Mouse (Mus musculus) brain, adult 2 months (tissue): ENCODE measurements around the gene Atxn2.
"Not testable (repeated sequence)": the region's sequence is repeated elsewhere in the genome, so short reads cannot be mapped to it uniquely, and the experiment has no call there.

Experiments used
- DNase-seq: peaks from one replicate; pipeline ENCODE4 v3.0.0; 2011; ENCODE audit warnings: low read depth, low spot score

The Atxn2 gene

GRCm38 (mm10) chr5:121710851-121711173, 325 bp upstream of the Atxn2 start:
- DNase-seq, result no peak

GRCm38 (mm10) chr5:121711928-121712231, 743 bp downstream of the Atxn2 start:
- no peak for DNase-seq

DNA sequence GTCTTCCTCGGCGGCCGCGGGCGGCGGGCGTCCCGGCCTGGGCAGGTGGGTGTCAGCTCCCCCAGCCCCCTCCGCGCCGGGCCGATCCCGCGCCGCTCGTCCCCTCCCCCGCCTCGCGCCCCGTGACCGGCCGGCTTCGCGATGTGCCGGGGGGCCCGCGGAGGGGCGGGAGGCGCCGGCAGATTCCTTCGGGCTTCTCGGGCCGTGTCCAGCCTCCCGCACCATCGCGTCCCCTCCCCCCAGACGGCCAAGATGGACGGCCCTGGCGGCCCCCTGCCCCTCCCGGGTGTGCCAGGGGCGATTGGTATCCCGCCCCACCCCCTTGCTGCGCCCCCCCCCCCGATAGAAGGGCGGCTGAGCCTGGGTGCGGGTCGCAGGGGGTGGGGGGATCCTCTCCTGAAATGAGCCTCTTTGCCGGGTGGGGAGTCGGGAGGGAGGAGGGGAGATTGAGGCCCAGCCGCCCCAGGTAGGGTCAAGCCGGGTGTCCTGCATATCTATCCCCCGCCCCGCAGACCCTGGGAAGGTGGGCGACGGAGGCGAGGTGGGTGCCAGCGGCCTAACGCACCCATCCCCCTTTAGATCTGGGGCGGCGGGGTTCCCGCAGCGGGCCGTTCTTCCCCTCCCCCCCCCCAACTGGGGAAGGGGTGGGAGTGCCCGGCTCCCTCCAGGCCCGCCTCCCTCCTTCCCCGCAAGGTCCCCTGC, 1.2 kb downstream of the Atxn2 start:
- DNase-seq, result peak; percentile 44

DNA sequence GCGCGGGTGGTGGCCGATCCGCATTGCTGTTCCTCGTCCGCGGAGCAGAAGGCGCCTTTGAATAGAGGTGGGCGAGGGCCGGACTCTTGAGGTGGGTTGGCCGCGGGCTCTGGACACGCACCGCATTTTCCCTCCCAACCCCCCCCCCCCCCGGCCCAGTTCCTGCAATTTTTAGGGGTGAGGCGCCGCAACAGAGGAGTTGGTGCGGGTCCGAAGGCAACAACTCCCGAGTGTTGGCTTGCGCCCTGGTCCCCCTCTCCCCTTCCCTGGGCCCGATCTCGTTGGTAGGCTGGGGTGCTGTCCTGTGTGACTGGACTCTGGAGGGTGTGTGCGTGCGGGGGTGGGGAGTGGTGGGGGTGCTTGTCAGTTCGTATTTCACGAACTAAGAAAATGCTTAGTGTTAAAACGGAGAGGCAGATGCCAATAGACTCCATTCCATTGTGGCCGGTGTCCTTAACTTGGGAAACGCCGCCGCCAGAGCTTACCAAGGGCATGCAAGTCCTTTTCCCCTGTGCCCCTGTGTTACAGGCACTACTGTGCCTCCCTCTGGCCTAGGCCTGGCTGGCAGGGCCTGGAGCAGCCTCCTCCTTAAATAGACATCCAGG, 1.9 kb downstream of the Atxn2 start:
- peak; percentile 71 for DNase-seq

DNA sequence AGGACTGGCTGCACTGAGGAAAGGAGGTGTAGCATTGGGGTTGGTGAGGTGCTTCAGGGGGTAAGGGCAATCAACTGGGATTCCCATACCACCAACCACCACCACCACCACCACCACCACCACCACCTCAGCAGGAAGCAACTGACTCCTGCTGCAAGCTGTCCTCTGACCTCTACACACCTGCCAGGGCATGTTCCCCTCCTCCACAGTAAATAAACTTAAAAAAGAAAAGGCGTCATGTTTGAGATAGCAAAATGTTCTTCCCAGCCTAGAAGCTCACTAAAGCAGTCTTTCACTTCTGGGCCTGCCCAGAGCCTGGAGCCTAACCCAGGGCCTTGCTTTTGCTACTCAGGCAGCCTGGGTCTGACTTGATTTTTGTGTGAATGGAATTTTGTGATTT, 3.2 kb downstream of the Atxn2 start:
- no peak for DNase-seq

DNA sequence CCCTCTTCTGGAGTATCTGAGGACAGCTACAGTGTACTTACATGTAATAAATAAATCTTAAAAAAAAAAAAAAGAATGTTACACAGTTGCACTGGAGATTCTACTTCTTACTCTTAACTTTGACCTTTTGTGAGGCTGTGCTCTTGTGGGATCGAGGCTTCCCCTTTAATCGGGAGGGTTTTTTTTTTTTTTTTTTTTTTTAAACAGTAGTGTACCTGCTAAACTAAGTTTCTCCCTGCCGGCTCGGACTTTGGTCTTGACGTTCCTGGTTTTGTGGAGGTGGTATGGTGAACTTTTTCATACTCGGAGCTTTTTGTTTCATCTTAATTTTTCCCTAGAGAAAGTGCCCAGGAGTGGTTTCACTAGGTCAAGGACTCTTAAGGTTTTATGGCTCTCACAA, 3.8 kb downstream of the Atxn2 start:
- no peak for DNase-seq

DNA sequence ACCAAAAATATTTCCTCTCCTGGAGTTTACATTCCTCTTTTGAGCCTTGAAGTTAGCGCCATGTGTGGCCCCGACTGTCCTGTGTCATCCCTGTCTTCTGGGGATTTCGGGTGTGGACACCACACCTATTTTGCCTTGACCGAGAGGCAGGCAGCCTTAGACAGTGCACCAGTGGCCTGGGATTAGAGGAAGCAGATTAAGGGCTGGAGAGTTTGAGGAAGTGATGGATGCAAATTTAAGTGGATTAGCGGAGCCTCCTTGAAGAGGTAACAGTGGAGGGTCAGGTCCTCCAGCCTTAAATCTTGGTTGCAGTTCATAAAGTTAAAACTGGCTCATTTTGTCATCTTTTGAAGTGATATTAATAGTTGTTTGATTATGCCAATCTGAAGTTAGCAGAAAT, 7.3 kb downstream of the Atxn2 start:
- DNase-seq, result no peak

DNA sequence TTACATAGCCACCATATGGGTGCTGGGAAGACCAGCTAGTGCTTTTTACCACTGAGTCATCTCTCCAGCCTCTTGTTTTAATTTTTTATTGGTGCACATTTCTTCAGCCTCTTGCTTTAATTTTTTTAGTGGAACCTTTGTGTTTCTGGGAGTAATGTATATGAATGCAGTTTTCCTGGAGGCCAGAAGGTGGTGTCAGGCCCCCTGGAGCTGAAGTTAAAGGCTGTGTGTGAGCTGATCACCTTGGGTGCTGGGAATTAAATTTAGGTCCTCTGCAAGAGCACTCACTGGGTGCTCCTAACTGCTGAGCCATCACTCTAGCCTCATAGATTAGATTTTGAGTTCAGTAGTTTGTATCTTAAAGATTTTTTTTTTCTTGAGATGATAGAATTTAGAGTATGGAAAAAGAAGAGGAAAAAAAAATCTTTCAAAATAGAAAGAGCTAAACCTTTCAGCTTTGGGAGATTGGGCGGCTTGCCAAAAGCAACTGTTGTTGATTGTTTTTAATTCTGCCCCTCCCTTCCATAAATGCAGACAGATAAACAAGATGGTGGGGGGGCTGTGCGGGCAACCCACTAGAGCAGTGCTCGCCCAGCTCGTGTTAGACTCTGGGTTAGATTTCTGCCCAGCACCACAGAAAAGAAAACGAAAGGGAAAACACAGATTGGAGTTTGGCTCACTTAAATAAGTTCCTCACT, 9.9 kb downstream of the Atxn2 start:
- peak; percentile 17 for DNase-seq

DNA sequence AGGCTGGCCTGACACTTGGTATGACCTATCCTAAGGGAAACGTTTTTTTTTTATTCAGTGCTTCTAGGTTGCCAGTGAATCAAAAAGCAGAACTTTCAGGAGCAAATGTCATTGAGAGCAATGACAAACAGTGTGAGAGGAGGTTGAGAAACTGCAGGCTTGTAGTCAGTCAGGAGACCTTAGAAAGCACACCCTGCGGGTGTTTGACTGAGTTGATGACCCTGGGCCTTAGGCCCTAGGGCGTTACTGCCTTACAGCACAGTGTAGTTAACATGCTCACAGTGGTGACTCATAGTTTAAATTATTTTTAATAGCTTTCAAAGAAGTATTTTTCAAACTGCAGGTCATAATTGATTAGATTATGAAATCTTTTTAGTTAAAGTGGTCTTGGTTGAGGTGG, 10.7 kb downstream of the Atxn2 start:
- DNase-seq, result no peak

DNA sequence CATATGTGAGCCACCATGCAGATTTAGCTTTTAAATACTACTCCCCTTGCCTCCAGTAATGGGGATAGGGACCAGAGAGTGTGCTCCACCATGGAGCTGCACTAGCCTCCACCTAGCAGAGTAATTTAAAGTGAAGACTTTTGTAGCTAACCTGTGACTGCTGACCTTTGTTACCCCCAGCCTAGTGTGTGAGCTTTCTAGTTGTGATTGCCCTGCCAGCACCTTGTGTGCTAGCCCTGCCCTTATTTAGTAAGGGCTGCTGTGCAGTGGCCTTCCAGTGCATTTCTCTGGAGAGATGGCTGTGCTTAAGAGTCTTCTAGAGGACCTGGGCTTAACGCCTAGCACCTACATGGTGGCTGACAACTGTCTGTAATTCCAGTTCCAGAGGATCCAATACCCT, 13.5 kb downstream of the Atxn2 start:
- DNase-seq, result no peak

GRCm38 (mm10) chr5:121730057-121730456, 18.9 kb downstream of the Atxn2 start:
- DNase-seq, result no peak

GRCm38 (mm10) chr5:121736641-121737040, 25.5 kb downstream of the Atxn2 start:
- DNase-seq, result no peak

GRCm38 (mm10) chr5:121738162-121738561, 27.0 kb downstream of the Atxn2 start:
- DNase-seq, result not testable (repeated sequence)

- DNase-seq, result no peak
Measured at GRCm38 (mm10) chr5:121738576-121739191, 27.5 kb downstream of the Atxn2 start.

DNA sequence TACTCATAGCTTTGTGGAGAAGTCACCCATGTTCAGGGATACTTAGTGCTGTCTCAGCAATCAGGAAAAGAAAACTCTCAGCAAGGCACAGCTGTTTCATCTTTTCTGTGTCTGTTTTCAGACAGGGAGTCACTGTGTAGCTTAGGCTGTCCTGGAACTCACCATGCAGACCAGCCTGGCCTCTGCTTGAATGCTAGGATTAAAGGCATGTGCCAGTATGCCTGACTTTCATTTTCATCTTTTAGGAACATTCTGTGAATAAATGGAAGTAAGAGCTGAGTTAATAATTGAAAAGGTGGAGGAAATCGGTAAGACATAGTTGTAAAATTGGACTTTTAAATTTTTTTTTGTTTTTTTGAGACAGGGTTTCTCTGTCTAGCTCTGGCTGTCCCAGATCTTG, 29.4 kb downstream of the Atxn2 start:
- no peak for DNase-seq

DNA sequence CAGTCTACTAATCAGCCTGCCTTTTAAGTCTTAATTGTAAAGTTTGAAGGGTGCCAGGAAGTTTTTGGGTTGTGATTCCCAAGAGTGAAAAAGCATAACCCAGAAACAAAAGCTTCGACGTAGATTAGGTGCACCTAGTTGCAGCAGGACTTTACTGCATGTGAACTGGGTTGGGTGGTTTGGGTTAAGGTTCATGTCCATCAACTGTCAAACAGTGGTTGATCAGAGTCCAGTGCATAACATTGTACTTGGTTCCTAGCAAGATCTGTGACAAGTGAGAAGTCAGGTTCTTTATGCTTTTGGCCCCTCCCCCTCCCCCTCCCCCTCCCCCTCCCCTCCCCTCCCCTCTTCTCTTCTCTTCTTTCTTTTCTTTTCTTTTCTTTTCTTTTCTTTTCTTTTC, 31.8 kb downstream of the Atxn2 start:
- DNase-seq, result no peak

DNA sequence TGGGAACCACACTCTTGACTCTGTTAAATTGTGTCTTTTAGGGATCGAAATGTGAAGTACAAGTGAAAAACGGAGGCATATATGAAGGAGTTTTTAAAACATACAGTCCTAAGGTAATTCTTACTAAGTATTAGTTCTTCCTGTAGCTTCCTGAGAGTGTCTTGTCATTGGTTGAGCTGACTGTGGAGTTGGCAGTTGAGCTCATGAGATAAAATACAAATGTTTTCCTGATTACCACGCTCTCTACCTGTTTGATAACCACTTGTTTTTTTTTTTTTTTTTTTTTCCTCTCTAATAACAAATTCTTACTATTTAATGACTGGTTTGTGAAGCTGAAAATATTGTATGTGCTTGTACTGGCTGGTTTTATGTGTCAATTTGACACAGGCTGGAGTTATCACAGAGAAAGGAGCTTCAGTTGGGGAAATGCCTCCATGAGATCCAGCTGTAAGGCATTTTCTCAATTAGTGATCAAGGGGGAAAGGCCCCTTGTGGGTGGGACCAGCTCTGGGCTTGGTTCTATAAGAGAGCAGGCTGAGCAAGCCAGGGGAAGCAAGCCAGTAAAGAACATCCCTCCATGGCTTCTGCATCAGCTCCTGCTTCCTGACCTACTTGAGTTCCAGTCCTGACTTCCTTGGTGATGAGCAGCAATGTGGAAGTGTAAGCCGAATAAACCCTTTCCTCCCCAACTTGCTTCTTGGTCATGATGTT, 36.9 kb downstream of the Atxn2 start:
- DNase-seq, result not testable (repeated sequence)

GRCm38 (mm10) chr5:121749633-121750032, 38.5 kb downstream of the Atxn2 start:
- DNase-seq, result no peak

DNA sequence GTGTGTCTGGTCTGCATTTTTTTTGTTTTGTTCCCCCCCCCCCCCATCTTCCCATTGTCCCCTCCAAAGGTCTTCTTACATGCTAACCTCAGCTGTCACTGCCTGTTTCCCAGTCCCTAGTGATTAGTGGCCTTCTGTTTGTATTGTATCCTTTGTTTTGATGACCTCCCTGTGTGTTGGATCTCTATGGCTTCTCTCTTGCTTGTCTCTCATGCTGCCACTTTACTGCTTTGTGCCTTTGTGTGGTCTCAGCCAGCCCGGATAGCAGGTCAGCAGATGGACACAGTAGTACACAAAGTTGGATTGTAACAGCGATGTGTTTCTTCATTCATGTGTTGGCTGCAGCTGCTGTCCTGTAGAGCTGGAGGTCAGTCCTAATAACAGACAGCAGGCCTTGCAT, 46.8 kb downstream of the Atxn2 start:
- peak; percentile 68 for DNase-seq

- DNase-seq, result no peak
Measured at GRCm38 (mm10) chr5:121758341-121758740, 47.2 kb downstream of the Atxn2 start.

- peak; percentile 32 for DNase-seq
Measured at GRCm38 (mm10) chr5:121759921-121760320, 48.8 kb downstream of the Atxn2 start.

- peak; percentile 20 for DNase-seq
Measured at GRCm38 (mm10) chr5:121761459-121761858, 50.3 kb downstream of the Atxn2 start.
